Mouse (Mus musculus) lung, postnatal 4 days (tissue): ENCODE results near the gene Olfr97.
A peak's percentile ranks its signal among the peaks of the same experiment; 100 is the strongest.
"Not testable (repeated sequence)": the region's sequence is repeated elsewhere in the genome, so short reads cannot be mapped to it uniquely, and the experiment has no call there.

ENCODE experiments used
- DNase-seq, 2 experiments: peaks; one replicate each; pipeline ENCODE4 v3.0.0; 2021

The Olfr97 gene

GRCm38 (mm10) chr17:37237230-37237629, at the start of gene Olfr97:
TSS of gene Olfr97 (minus strand) at chr17:37237330.
- DNase-seq, result not testable (repeated sequence)

GRCm38 (mm10) chr17:37283360-37283759, 46.2 kb upstream of the Olfr97 start, which contains the start of gene Olfr99:
TSS of gene Olfr99 (minus strand) at chr17:37283460.
- no peak for DNase-seq

- no peak for DNase-seq
Measured at GRCm38 (mm10) chr17:37280331-37280730, 43.2 kb upstream of the Olfr97 start.

GRCm38 (mm10) chr17:37276573-37276972, 39.4 kb upstream of the Olfr97 start:
- DNase-seq, result no peak

GRCm38 (mm10) chr17:37275626-37276248, 38.6 kb upstream of the Olfr97 start:
- no peak for DNase-seq

- DNase-seq, result peak; percentile 49 to 54
Measured at GRCm38 (mm10) chr17:37270702-37271092, 33.6 kb upstream of the Olfr97 start.

GRCm38 (mm10) chr17:37270058-37270701, 33.0 kb upstream of the Olfr97 start, which contains the start of gene H2-M3:
TSS of gene H2-M3 (plus strand) at chr17:37270220.
- DNase-seq, result peak; percentile 51 to 92

- DNase-seq, result no peak
Measured at GRCm38 (mm10) chr17:37263626-37264025, 26.5 kb upstream of the Olfr97 start, which contains the start of gene Olfr98. TSS of gene Olfr98 (minus strand) at chr17:37263749.

GRCm38 (mm10) chr17:37250544-37250943, 13.4 kb upstream of the Olfr97 start:
- DNase-seq, result peak in 1 of 2 experiments; percentile 6

- no peak for DNase-seq
Measured at GRCm38 (mm10) chr17:37249460-37249859, 12.3 kb upstream of the Olfr97 start.

GRCm38 (mm10) chr17:37246715-37247114, 9.6 kb upstream of the Olfr97 start:
- peak in 1 of 2 experiments; percentile 37 for DNase-seq

- DNase-seq, result no peak
Measured at GRCm38 (mm10) chr17:37242198-37242597, 5.1 kb upstream of the Olfr97 start.

- no peak for DNase-seq
Measured at GRCm38 (mm10) chr17:37221879-37222278, 15.3 kb downstream of the Olfr97 start.

GRCm38 (mm10) chr17:37219846-37220245, 17.3 kb downstream of the Olfr97 start, which contains the start of gene Olfr96:
TSS of gene Olfr96 (plus strand) at chr17:37220146.
- no peak for DNase-seq

- DNase-seq, result no peak
Measured at GRCm38 (mm10) chr17:37218486-37218885, 18.6 kb downstream of the Olfr97 start.

GRCm38 (mm10) chr17:37213018-37213417, 24.1 kb downstream of the Olfr97 start, which contains the start of gene Olfr95:
TSS of gene Olfr95 (minus strand) at chr17:37213118.
- DNase-seq, result no peak

GRCm38 (mm10) chr17:37210884-37211768, 26.0 kb downstream of the Olfr97 start:
- DNase-seq, result no peak

- no peak for DNase-seq
Measured at GRCm38 (mm10) chr17:37203917-37204236, 33.3 kb downstream of the Olfr97 start.

- DNase-seq, result peak; percentile 51 to 79
Measured at GRCm38 (mm10) chr17:37203206-37203916, 33.8 kb downstream of the Olfr97 start.

- no peak for DNase-seq
Measured at GRCm38 (mm10) chr17:37200894-37201293, 36.2 kb downstream of the Olfr97 start, which contains the start of gene Olfr94. TSS of gene Olfr94 (minus strand) at chr17:37200994.

GRCm38 (mm10) chr17:37196845-37197724, 40.0 kb downstream of the Olfr97 start:
- peak in 1 of 2 experiments; percentile 37 for DNase-seq
